Mouse (Mus musculus) hindbrain, embryonic 10.5 days (tissue): ENCODE results near the gene D330020A13Rik. TPM values are rescaled to one million over a fixed set of nuclear protein-coding genes. Genes with fewer than 3 reads are reported as not detected.
A peak's percentile ranks its signal among the peaks of the same experiment; 100 is the strongest.

ENCODE experiments used
- DNase-seq: peaks from one replicate; pipeline ENCODE4 v3.0.0-alpha.2; 2017; ENCODE audit warnings: low spot score
- H3K27ac ChIP-seq: fragments of 300-500 bp; sonication (generic); 2 replicates; pipeline ENCODE4 v1.5.1; 2016; ENCODE audit warnings: mild to moderate bottlenecking, moderate library complexity
- H3K27me3 ChIP-seq: fragments of 300-500 bp; sonication (generic); 2 replicates; pipeline ENCODE4 v1.6.1; 2016; ENCODE audit warnings: mild to moderate bottlenecking; ENCODE audit not compliant: poor library complexity, insufficient read depth, severe bottlenecking
- H3K36me3 ChIP-seq: fragments of 300-500 bp; sonication (generic); 2 replicates; pipeline ENCODE4 v1.6.1; 2016; ENCODE audit warnings: mild to moderate bottlenecking, moderate library complexity
- H3K4me1 ChIP-seq: fragments of 300-500 bp; sonication (generic); replicated peaks from 2 replicates; pipeline ENCODE4 v1.6.1; 2016; ENCODE audit warnings: mild to moderate bottlenecking
- H3K4me3 ChIP-seq: fragments of 300-500 bp; sonication (generic); 2 replicates; pipeline ENCODE4 v1.5.1; 2016; ENCODE audit warnings: mild to moderate bottlenecking, moderate library complexity
- H3K9me3 ChIP-seq: fragments of 300-500 bp; sonication (generic); 2 replicates; pipeline ENCODE4 v1.6.1; 2016; ENCODE audit warnings: mild to moderate bottlenecking, moderate library complexity
- WGBS: fragments of 180-500 bp; shearing (Covaris S2); methylation state at CpG from one replicate; pipeline ENCODE4 v1.1.7; 2016; 5-methylcytosine and 5-hydroxymethylcytosine counted together
- polyA plus RNA-seq: library from polyadenylated mRNA; unstranded; fragments of >200 nt; fragmentation: Nextera tagmentation; extraction: Ambion mirVana; gene quantifications from 2 replicates; pipeline ENCODE4 v1.2.1, GENCODE M21; 2016

The D330020A13Rik gene
- polyA plus RNA-seq, 1 experiment from 2014 or later, result not detected

- Histone ChIP-seq H3K27ac (no peak overlapping the region), H3K36me3 (no peaks in the 10 kb centered on the region), H3K4me1 (peaks cover 7% of the 10 kb centered on the region; the same call in 1 of the 2 replicates), H3K4me3 (no peak overlapping the region), H3K27me3 (no peaks in the 10 kb centered on the region), H3K9me3 (no peaks in the 10 kb centered on the region)
- no peak for DNase-seq
- WGBS, result 74% methylated on average over 9 of the region's 9 CpGs
Observed at GRCm38 (mm10) chr6:120309338-120309737, 15.2 kb downstream of the D330020A13Rik start.

- Histone ChIP-seq H3K4me1 (peaks cover 7% of the 10 kb centered on the region; the same call in 1 of the 2 replicates), H3K36me3 (no peaks in the 10 kb centered on the region), H3K27ac (no peak overlapping the region), H3K27me3 (no peaks in the 10 kb centered on the region), H3K4me3 (no peak overlapping the region), H3K9me3 (no peaks in the 10 kb centered on the region)
- 60% methylated on average over 3 of the region's 3 CpGs for WGBS
- no peak for DNase-seq
Observed at GRCm38 (mm10) chr6:120309787-120310186, 15.6 kb downstream of the D330020A13Rik start.

GRCm38 (mm10) chr6:120312443-120312842 lies 18.3 kb downstream of the D330020A13Rik start:
- Histone ChIP-seq H3K36me3 (no peaks in the 10 kb centered on the region), H3K9me3 (no peaks in the 10 kb centered on the region), H3K27ac (no peak overlapping the region), H3K4me3 (no peak overlapping the region), H3K27me3 (no peaks in the 10 kb centered on the region), H3K4me1 (peaks cover 7% of the 10 kb centered on the region; the same call in 1 of the 2 replicates)
- WGBS, result 80% methylated on average over 5 of the region's 5 CpGs
- no peak for DNase-seq

GRCm38 (mm10) chr6:120318303-120318940 lies 24.3 kb downstream of the D330020A13Rik start:
- no peaks in the 10 kb centered on the region for H3K9me3 ChIP-seq
- H3K4me1 ChIP-seq, result no peaks in the 10 kb centered on the region
- WGBS, result 86% methylated on average over 11 of the region's 11 CpGs
- no peaks in the 10 kb centered on the region for H3K36me3 ChIP-seq
- H3K27me3 ChIP-seq, result no peaks in the 10 kb centered on the region
- no peak for DNase-seq
- no peak overlapping the region for H3K4me3 ChIP-seq
- H3K27ac ChIP-seq, result no peak overlapping the region

GRCm38 (mm10) chr6:120319129-120319528 lies 25.0 kb downstream of the D330020A13Rik start:
- no peaks in the 10 kb centered on the region for H3K9me3 ChIP-seq
- no peak overlapping the region for H3K27ac ChIP-seq
- no peaks in the 10 kb centered on the region for H3K4me1 ChIP-seq
- H3K4me3 ChIP-seq, result no peak overlapping the region
- no peaks in the 10 kb centered on the region for H3K36me3 ChIP-seq
- WGBS, result 93% methylated on average over 9 of the region's 9 CpGs
- DNase-seq, result no peak
- no peaks in the 10 kb centered on the region for H3K27me3 ChIP-seq

GRCm38 (mm10) chr6:120320369-120320768 lies 26.2 kb downstream of the D330020A13Rik start:
- H3K27ac ChIP-seq, result no peak overlapping the region

GRCm38 (mm10) chr6:120324295-120324927 lies 30.2 kb downstream of the D330020A13Rik start:
- H3K9me3 ChIP-seq, result no peaks in the 10 kb centered on the region
- H3K36me3 ChIP-seq, result peaks cover 31% of the 10 kb centered on the region
- DNase-seq, result peak; percentile 38
- no peaks in the 10 kb centered on the region for H3K4me1 ChIP-seq
- no peak overlapping the region for H3K27ac ChIP-seq
- no peaks in the 10 kb centered on the region for H3K27me3 ChIP-seq
- no peak overlapping the region for H3K4me3 ChIP-seq
- WGBS, result 31% methylated on average over 6 of the region's 6 CpGs

More at GRCm38 (mm10) chr6:120320369-120320768, 26.2 kb downstream of the D330020A13Rik start:
- peaks cover 11% of the 10 kb centered on the region for H3K36me3 ChIP-seq
- no peak overlapping the region for H3K4me3 ChIP-seq
- DNase-seq, result no peak
- H3K9me3 ChIP-seq, result no peaks in the 10 kb centered on the region
- WGBS, result 70% methylated on average over 2 of the region's 2 CpGs
- H3K27me3 ChIP-seq, result no peaks in the 10 kb centered on the region
- H3K4me1 ChIP-seq, result no peaks in the 10 kb centered on the region

- H3K27me3 ChIP-seq, result no peaks in the 10 kb centered on the region
- H3K9me3 ChIP-seq, result no peaks in the 10 kb centered on the region
- no peak overlapping the region for H3K4me3 ChIP-seq
- no peak for DNase-seq
- no peaks in the 10 kb centered on the region for H3K4me1 ChIP-seq
- H3K36me3 ChIP-seq, result peaks cover 92% of the 10 kb centered on the region
- H3K27ac ChIP-seq, result no peak overlapping the region
- 84% methylated on average over 2 of the region's 2 CpGs for WGBS
Observed at GRCm38 (mm10) chr6:120332351-120332750, 38.2 kb downstream of the D330020A13Rik start.

GRCm38 (mm10) chr6:120343992-120344391 lies 49.8 kb downstream of the D330020A13Rik start:
- no peak for DNase-seq
- no peak overlapping the region for H3K4me3 ChIP-seq
- H3K27me3 ChIP-seq, result no peaks in the 10 kb centered on the region
- peaks cover 98% of the 10 kb centered on the region for H3K36me3 ChIP-seq
- H3K27ac ChIP-seq, result no peak overlapping the region
- H3K4me1 ChIP-seq, result no peaks in the 10 kb centered on the region
- WGBS, result 80% methylated on average over 1 of the region's 1 CpGs
- H3K9me3 ChIP-seq, result no peaks in the 10 kb centered on the region

Other genes with a start within 250 kb of the D330020A13Rik start
- not detected in 2 replicates for gene Ninj2, start 201.0 kb upstream of the D330020A13Rik start, polyA plus RNA-seq
- gene B4galnt3, start 195 bp downstream of the D330020A13Rik start, polyA plus RNA-seq, result 0.18 and 0.26 TPM in 2 replicates
- 46.1 and 51.4 TPM in 2 replicates for gene Kdm5a, start 69.8 kb downstream of the D330020A13Rik start, polyA plus RNA-seq
- 21.0 and 27.4 TPM in 2 replicates for gene Ccdc77, start 70.0 kb downstream of the D330020A13Rik start, polyA plus RNA-seq
- gene Il17ra, start 168.9 kb downstream of the D330020A13Rik start, polyA plus RNA-seq, result 5.4 and 6.2 TPM in 2 replicates
- gene Tmem121b, start 199.4 kb downstream of the D330020A13Rik start, polyA plus RNA-seq, result 0.52 and 1.1 TPM in 2 replicates
- 21.3 and 22.2 TPM in 2 replicates for gene Hdhd5, start 237.0 kb downstream of the D330020A13Rik start, polyA plus RNA-seq